Mouse (Mus musculus): Measurements from ENCODE around the gene Tmem115. TPM values are rescaled to one million over a fixed set of nuclear protein-coding genes. Genes with fewer than 3 reads are reported as not detected.

The Tmem115 gene
- polyA plus RNA-seq, 1 experiment from 2014 or later = 17.7 TPM

- H3K27ac ChIP-seq = no peak overlapping the region
- peaks cover 24% of the 10 kb centered on the region for H3K79me2 ChIP-seq (ENCODE audit: inconsistent target)
- peak overlapping the region; percentile 78; the same call in 1 of the 2 replicates for H3K4me3 ChIP-seq (ENCODE audit: inconsistent target)
- WGBS (ENCODE audit: missing documents) = 75% methylated on average over 9 of the region's 10 CpGs
- peaks cover 41% of the 10 kb centered on the region for H3K36me3 ChIP-seq (ENCODE audit: inconsistent target)
These were observed 7.3 kb downstream of the Tmem115 start for GRCm38 (mm10) chr9:107541005-107541404.

GRCm38 (mm10) chr9:107541474-107542351 lies 8.0 kb downstream of the Tmem115 start, which contains the start of the genes Cyb561d2 and Nprl2:
Cyb561d2 (minus strand) TSS chr9:107542193.
Nprl2 (plus strand) TSS chr9:107542226.
- whole genome bisulfite sequencing (ENCODE audit: missing documents) = 1% methylated on average over 46 of the region's 46 CpGs

GRCm38 (mm10) chr9:107542352-107542686 lies 8.6 kb downstream of the Tmem115 start:
- H3K4me3 ChIP-seq (ENCODE audit: inconsistent target) = peak overlapping the region; percentile 78
- peaks cover 11% of the 10 kb centered on the region for H3K79me2 ChIP-seq (ENCODE audit: inconsistent target)
- peak overlapping the region; percentile 72 for H3K27ac ChIP-seq
- WGBS (ENCODE audit: missing documents) = 2% methylated on average over 11 of the region's 11 CpGs
- peaks cover 40% of the 10 kb centered on the region for H3K36me3 ChIP-seq (ENCODE audit: inconsistent target)

More at GRCm38 (mm10) chr9:107541474-107542351, 8.0 kb downstream of the Tmem115 start, which contains the start of the genes Cyb561d2 and Nprl2:
- Histone ChIP-seq H3K79me2 (ENCODE audit: inconsistent target) (peaks cover 17% of the 10 kb centered on the region), H3K36me3 (ENCODE audit: inconsistent target) (peaks cover 41% of the 10 kb centered on the region), H3K4me3 (ENCODE audit: inconsistent target) (peak within 1 kb of the TSS; percentile 78), H3K27ac (peak within 1 kb of the TSS; percentile 72)

- H3K4me3 ChIP-seq (ENCODE audit: inconsistent target) = peak overlapping the region; percentile 78
- peaks cover 36% of the 10 kb centered on the region for H3K36me3 ChIP-seq (ENCODE audit: inconsistent target)
- H3K27ac ChIP-seq = peak overlapping the region; percentile 72; the same call in 1 of the 2 replicates
- WGBS (ENCODE audit: missing documents) = 66% methylated on average over 7 of the region's 8 CpGs
- peaks cover 7% of the 10 kb centered on the region; the same call in 1 of the 2 replicates for H3K79me2 ChIP-seq (ENCODE audit: inconsistent target)
These were observed 9.0 kb downstream of the Tmem115 start for GRCm38 (mm10) chr9:107542721-107543120.

- WGBS (ENCODE audit: missing documents) = 95% methylated on average over 11 of the region's 11 CpGs
- Histone ChIP-seq H3K36me3 (ENCODE audit: inconsistent target) (peaks cover 30% of the 10 kb centered on the region), H3K79me2 (ENCODE audit: inconsistent target) (peaks cover under 1% of the 10 kb centered on the region; the same call in 1 of the 2 replicates), H3K4me3 (ENCODE audit: inconsistent target) (no peak overlapping the region), H3K27ac (no peak overlapping the region)
These were observed 9.6 kb downstream of the Tmem115 start for GRCm38 (mm10) chr9:107543299-107543698.

GRCm38 (mm10) chr9:107544196-107544700 lies 10.5 kb downstream of the Tmem115 start:
- WGBS (ENCODE audit: missing documents) = 95% methylated on average over 17 of the region's 17 CpGs
- no peak overlapping the region for H3K27ac ChIP-seq
- H3K4me3 ChIP-seq (ENCODE audit: inconsistent target) = no peak overlapping the region
- peaks cover 22% of the 10 kb centered on the region for H3K36me3 ChIP-seq (ENCODE audit: inconsistent target)
- no peaks in the 10 kb centered on the region; the same call in 1 of the 2 replicates for H3K79me2 ChIP-seq (ENCODE audit: inconsistent target)

- 95% methylated on average over 12 of the region's 12 CpGs for WGBS (ENCODE audit: missing documents)
- H3K36me3 ChIP-seq (ENCODE audit: inconsistent target) = peaks cover 17% of the 10 kb centered on the region
- no peaks in the 10 kb centered on the region; the same call in 1 of the 2 replicates for H3K79me2 ChIP-seq (ENCODE audit: inconsistent target)
- no peak overlapping the region for H3K27ac ChIP-seq
- no peak overlapping the region for H3K4me3 ChIP-seq (ENCODE audit: inconsistent target)
These were observed 11.0 kb downstream of the Tmem115 start for GRCm38 (mm10) chr9:107544729-107545128.

- 90% methylated on average over 10 of the region's 10 CpGs for WGBS (ENCODE audit: missing documents)
These were observed 11.5 kb downstream of the Tmem115 start for GRCm38 (mm10) chr9:107545199-107545598.

GRCm38 (mm10) chr9:107545602-107546001 lies 11.9 kb downstream of the Tmem115 start:
- Histone ChIP-seq H3K27ac (no peak overlapping the region), H3K4me3 (ENCODE audit: inconsistent target) (no peak overlapping the region), H3K36me3 (ENCODE audit: inconsistent target) (peaks cover 15% of the 10 kb centered on the region), H3K79me2 (ENCODE audit: inconsistent target) (no peaks in the 10 kb centered on the region; the same call in 1 of the 2 replicates)
- 23% methylated on average over 3 of the region's 3 CpGs for WGBS (ENCODE audit: missing documents)

More at GRCm38 (mm10) chr9:107545199-107545598, 11.5 kb downstream of the Tmem115 start:
- H3K36me3 ChIP-seq (ENCODE audit: inconsistent target) = peaks cover 15% of the 10 kb centered on the region
- no peaks in the 10 kb centered on the region; the same call in 1 of the 2 replicates for H3K79me2 ChIP-seq (ENCODE audit: inconsistent target)
- H3K4me3 ChIP-seq (ENCODE audit: inconsistent target) = no peak overlapping the region
- H3K27ac ChIP-seq = no peak overlapping the region

GRCm38 (mm10) chr9:107547026-107547425 lies 13.3 kb downstream of the Tmem115 start, which contains the start of gene Zmynd10:
Zmynd10 (plus strand) TSS chr9:107547298.
- H3K4me3 ChIP-seq (ENCODE audit: inconsistent target) = no peak within 1 kb of the TSS
- no peak within 1 kb of the TSS for H3K27ac ChIP-seq

GRCm38 (mm10) chr9:107547957-107548356 lies 14.2 kb downstream of the Tmem115 start:
- Histone ChIP-seq H3K27ac (no peak overlapping the region), H3K79me2 (ENCODE audit: inconsistent target) (peaks cover 4% of the 10 kb centered on the region; the same call in 1 of the 2 replicates), H3K36me3 (ENCODE audit: inconsistent target) (peaks cover 15% of the 10 kb centered on the region), H3K4me3 (ENCODE audit: inconsistent target) (no peak overlapping the region)
- 70% methylated on average over 5 of the region's 5 CpGs for WGBS (ENCODE audit: missing documents)

More at GRCm38 (mm10) chr9:107547026-107547425, 13.3 kb downstream of the Tmem115 start, which contains the start of gene Zmynd10:
- WGBS (ENCODE audit: missing documents) = 2% methylated on average over 20 of the region's 20 CpGs
- Histone ChIP-seq H3K79me2 (ENCODE audit: inconsistent target) (no peaks in the 10 kb centered on the region; the same call in 1 of the 2 replicates), H3K36me3 (ENCODE audit: inconsistent target) (peaks cover 15% of the 10 kb centered on the region)

GRCm38 (mm10) chr9:107548820-107549219 lies 15.1 kb downstream of the Tmem115 start:
- Histone ChIP-seq H3K36me3 (ENCODE audit: inconsistent target) (peaks cover 14% of the 10 kb centered on the region), H3K79me2 (ENCODE audit: inconsistent target) (peaks cover 13% of the 10 kb centered on the region), H3K4me3 (ENCODE audit: inconsistent target) (no peak overlapping the region), H3K27ac (no peak overlapping the region)
- WGBS (ENCODE audit: missing documents) = 97% methylated on average over 10 of the region's 10 CpGs

- Histone ChIP-seq H3K79me2 (ENCODE audit: inconsistent target) (peaks cover 14% of the 10 kb centered on the region), H3K36me3 (ENCODE audit: inconsistent target) (peaks cover 7% of the 10 kb centered on the region), H3K27ac (no peak overlapping the region), H3K4me3 (ENCODE audit: inconsistent target) (no peak overlapping the region)
- 96% methylated on average over 14 of the region's 20 CpGs for WGBS (ENCODE audit: missing documents)
These were observed 15.7 kb downstream of the Tmem115 start for GRCm38 (mm10) chr9:107549297-107550074.

- 72% methylated on average over 23 of the region's 23 CpGs for WGBS (ENCODE audit: missing documents)
- no peak overlapping the region for H3K27ac ChIP-seq
- no peaks in the 10 kb centered on the region for H3K36me3 ChIP-seq (ENCODE audit: inconsistent target)
- H3K4me3 ChIP-seq (ENCODE audit: inconsistent target) = no peak overlapping the region
- H3K79me2 ChIP-seq (ENCODE audit: inconsistent target) = peaks cover 18% of the 10 kb centered on the region
These were observed 16.9 kb downstream of the Tmem115 start for GRCm38 (mm10) chr9:107550491-107551116.
